Mouse (Mus musculus) erythroblast, embryonic 14.5 days (primary cell): Measurements from ENCODE around the gene Zbtb33.

Source experiments
- GATA1 ChIP-seq: IDR thresholded peaks from 2 replicates; pipeline ENCODE4 v1.6.1; 2012; ENCODE audit warnings: low read length, inconsistent platforms, mixed read lengths
- TAL1 ChIP-seq: IDR thresholded peaks from 3 replicates; pipeline ENCODE4 v1.6.1; 2012; ENCODE audit warnings: low read length, inconsistent platforms, mixed read lengths

- TF ChIP-seq GATA1: no peak
- TF ChIP-seq TAL1: no peak
These were observed 23.5 kb upstream of the Zbtb33 start for GRCm38 (mm10) chrX:38166064-38166463.
